Mouse (Mus musculus) macrophage (primary cell): Measurements from ENCODE around the gene Gfpt2. TPM values are rescaled to one million over a fixed set of nuclear protein-coding genes. Genes with fewer than 3 reads are reported as not detected.
"Not testable (repeated sequence)": the region's sequence is repeated elsewhere in the genome, so short reads cannot be mapped to it uniquely, and the experiment has no call there.

Experiments
- H3K27ac ChIP-seq: fragments of 350-480 bp; formaldehyde crosslinking; 2 replicates; pipeline ENCODE4 v1.9.0; 2021
- H3K36me3 ChIP-seq: fragments of 350-480 bp; formaldehyde crosslinking; 2 replicates; pipeline ENCODE4 v1.9.0; 2021; ENCODE audit errors: inconsistent target
- H3K4me3 ChIP-seq: fragments of 350-480 bp; formaldehyde crosslinking; 2 replicates; pipeline ENCODE4 v1.9.0; 2021; ENCODE audit errors: inconsistent target
- H3K79me2 ChIP-seq: fragments of 350-480 bp; formaldehyde crosslinking; 2 replicates; pipeline ENCODE4 v1.9.0; 2021; ENCODE audit errors: inconsistent target
- WGBS: methylation state at CpG from one replicate; pipeline ENCODE4 v1.1.7; 2026; ENCODE audit warnings: inconsistent platforms; ENCODE audit not compliant: missing documents; 5-methylcytosine and 5-hydroxymethylcytosine counted together
- polyA plus RNA-seq: library from polyadenylated mRNA; stranded (reverse); fragments of 250-400 nt; gene quantifications from 3 replicates; pipeline ENCODE4 v1.2.4, GENCODE M21; 2018; ENCODE audit warnings: inconsistent platforms

Gfpt2 gene
- polyA plus RNA-seq, 1 experiment from 2014 or later = not detected

GRCm38 (mm10) chr11:49770676-49771550 lies 23.1 kb upstream of the Gfpt2 start:
- Histone ChIP-seq H3K27ac (no peak overlapping the region), H3K36me3 (no peaks in the 10 kb centered on the region), H3K4me3 (no peak overlapping the region), H3K79me2 (no peaks in the 10 kb centered on the region)
- WGBS = 76% methylated on average over 9 of the region's 9 CpGs

- H3K27ac ChIP-seq = no peak overlapping the region
- WGBS = 18% methylated on average over 5 of the region's 5 CpGs
- H3K36me3 ChIP-seq = no peaks in the 10 kb centered on the region
- H3K79me2 ChIP-seq = no peaks in the 10 kb centered on the region
- H3K4me3 ChIP-seq = no peak overlapping the region
Observed at GRCm38 (mm10) chr11:49772251-49772650, 21.7 kb upstream of the Gfpt2 start.

- WGBS = 93% methylated on average over 4 of the region's 4 CpGs
- no peaks in the 10 kb centered on the region for H3K79me2 ChIP-seq
- no peak overlapping the region for H3K27ac ChIP-seq
- no peak overlapping the region for H3K4me3 ChIP-seq
- H3K36me3 ChIP-seq = no peaks in the 10 kb centered on the region
Observed at GRCm38 (mm10) chr11:49774894-49775293, 19.1 kb upstream of the Gfpt2 start.

- 95% methylated on average over 6 of the region's 6 CpGs for WGBS
- Histone ChIP-seq H3K27ac (no peak overlapping the region), H3K79me2 (no peaks in the 10 kb centered on the region), H3K36me3 (no peaks in the 10 kb centered on the region), H3K4me3 (no peak overlapping the region)
Observed at GRCm38 (mm10) chr11:49778844-49779243, 15.1 kb upstream of the Gfpt2 start.

- Histone ChIP-seq H3K79me2 (no peaks in the 10 kb centered on the region), H3K27ac (no peak overlapping the region), H3K4me3 (no peak overlapping the region), H3K36me3 (no peaks in the 10 kb centered on the region)
- WGBS = 94% methylated on average over 4 of the region's 4 CpGs
Observed at GRCm38 (mm10) chr11:49780161-49780817, 13.7 kb upstream of the Gfpt2 start.

DNA sequence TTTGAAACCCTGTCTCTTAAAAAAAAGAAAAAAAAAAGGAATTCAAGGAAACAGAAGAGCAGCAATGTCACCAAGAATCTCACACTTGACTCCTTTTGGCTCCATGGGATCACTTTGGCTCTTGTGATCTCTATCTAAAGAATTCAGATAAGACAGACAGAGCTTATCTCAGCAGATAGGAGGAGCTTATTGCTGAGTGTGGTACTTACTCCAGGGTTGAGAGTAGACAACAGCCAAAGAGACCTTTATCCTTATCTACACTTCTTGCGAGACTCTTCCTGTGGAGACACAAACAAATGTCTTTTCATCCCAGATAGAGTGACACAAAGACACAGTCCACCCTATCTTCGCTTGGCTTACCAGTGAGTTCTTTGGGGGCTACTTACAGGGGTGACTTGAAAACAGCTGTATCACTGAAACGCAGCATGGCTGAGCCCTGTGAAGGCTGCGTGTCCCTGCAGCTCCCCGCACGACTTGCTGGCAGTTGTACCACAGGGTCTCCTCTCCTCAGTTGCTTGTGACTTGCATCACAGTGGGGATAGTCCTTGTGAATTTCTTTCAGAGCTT lies 12.1 kb upstream of the Gfpt2 start:
- Histone ChIP-seq H3K79me2 (no peaks in the 10 kb centered on the region), H3K36me3 (no peaks in the 10 kb centered on the region), H3K4me3 (no peak overlapping the region), H3K27ac (no peak overlapping the region)
- WGBS = 91% methylated on average over 6 of the region's 6 CpGs

DNA sequence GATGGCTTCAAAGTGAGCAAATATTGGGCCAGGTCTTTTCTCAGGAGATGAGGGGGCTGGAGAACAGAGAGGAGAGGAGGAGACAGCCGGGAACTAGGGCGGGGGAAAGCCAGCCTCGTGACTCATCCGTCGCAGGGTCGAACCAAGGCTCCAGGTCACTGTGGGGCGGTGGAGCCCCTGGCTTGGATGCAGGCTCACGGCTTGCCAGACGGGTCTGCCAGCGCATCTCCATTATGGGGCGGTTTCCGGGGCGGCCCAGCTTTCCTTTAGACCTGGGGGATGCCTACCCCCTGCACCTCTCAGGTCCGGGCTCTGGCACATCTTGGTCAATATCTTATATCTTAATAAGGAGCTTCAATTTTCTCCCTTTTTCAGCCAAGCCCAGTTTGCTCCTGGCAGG lies 847 bp upstream of the Gfpt2 start:
- Histone ChIP-seq H3K4me3 (no peak overlapping the region), H3K79me2 (no peaks in the 10 kb centered on the region), H3K27ac (no peak overlapping the region), H3K36me3 (no peaks in the 10 kb centered on the region)
- WGBS = 77% methylated on average over 14 of the region's 14 CpGs

DNA sequence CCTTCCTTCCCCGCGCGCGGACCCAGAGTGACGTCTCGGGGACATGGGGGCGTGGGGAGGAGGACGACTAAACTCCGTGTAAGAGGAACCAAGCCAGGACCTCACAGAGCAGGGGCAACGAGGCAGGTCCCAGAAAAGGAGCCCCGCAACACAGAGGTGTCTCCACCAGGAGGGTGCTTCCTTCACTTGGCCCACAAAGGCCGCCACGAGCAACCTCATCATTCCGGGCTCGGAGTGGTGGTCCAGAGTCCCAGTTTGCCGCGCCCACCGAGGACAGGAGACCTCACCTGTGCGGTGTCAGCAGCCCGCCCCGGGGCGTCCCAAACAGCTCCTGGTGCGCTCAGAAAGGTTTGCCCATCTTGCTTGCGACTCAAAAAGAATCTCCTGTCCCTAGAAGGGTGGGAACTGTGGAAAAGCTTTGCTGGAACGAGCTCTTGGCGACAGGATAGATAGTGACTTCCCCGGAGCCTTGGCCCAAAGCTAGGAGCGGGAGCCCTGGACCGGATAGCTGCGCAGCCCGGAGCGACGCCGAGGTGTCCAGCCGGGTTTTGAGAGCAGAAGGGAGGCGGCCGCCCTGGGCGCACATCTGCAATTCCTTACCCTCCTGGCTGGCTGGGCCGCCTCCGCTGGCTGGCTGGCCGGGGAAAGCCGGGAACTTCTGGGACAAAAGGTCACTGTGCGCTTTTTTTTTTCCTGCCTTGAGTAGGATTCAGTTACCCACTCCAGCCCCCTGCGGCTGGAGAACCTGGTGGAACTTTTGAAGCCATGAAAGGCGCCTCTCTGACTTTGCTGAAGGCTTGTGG lies 565 bp downstream of the Gfpt2 start:
- 12% methylated on average over 41 of the region's 45 CpGs for WGBS
- Histone ChIP-seq H3K79me2 (no peaks in the 10 kb centered on the region), H3K36me3 (no peaks in the 10 kb centered on the region), H3K4me3 (no peak overlapping the region), H3K27ac (no peak overlapping the region)

DNA sequence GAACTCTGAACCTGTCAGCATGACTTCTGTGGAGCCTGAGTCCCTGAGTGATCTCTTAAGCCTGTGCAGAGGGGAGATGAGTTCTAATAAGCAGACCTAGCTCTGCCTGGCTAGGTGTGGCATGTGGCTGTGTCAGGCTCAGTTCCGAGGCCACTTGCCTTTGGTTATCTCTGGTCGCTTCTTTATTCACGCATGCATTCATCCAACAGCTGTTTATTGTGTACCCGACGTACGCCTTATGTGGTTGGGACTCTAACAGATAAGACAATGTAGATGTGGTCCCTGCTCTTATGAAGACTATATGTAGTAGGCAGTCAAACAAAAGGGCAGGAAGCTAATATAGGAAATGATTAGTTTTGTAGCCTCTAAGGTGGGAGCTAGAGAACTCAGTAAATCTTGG lies 5.0 kb downstream of the Gfpt2 start:
- 93% methylated on average over 6 of the region's 6 CpGs for WGBS
- Histone ChIP-seq H3K4me3 (no peak overlapping the region), H3K27ac (no peak overlapping the region), H3K36me3 (no peaks in the 10 kb centered on the region), H3K79me2 (no peaks in the 10 kb centered on the region)

DNA sequence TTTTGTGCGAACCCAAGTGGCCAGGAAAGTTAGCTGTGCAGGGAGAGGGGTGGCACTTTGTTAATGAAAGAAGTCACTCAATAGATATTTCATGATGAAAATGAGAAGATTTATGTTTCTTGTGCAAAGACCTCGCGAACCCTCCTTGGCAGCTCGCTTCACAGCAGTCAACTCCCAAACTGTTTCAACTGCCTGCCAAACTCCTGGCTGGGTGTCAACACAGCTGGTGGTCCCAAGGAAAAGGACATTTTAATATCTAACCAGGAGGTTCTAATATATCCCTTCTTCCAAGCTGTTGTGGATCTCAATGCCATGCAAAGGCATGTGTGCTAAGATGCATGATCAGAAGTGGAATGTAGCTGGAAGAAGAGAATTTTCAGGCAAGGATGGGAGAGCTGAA lies 7.5 kb downstream of the Gfpt2 start:
- H3K4me3 ChIP-seq = no peak overlapping the region
- no peak overlapping the region for H3K27ac ChIP-seq
- WGBS = 97% methylated on average over 4 of the region's 4 CpGs
- no peaks in the 10 kb centered on the region for H3K36me3 ChIP-seq
- H3K79me2 ChIP-seq = no peaks in the 10 kb centered on the region

- Histone ChIP-seq H3K36me3 (no peaks in the 10 kb centered on the region), H3K4me3 (no peak overlapping the region), H3K79me2 (no peaks in the 10 kb centered on the region), H3K27ac (no peak overlapping the region)
- WGBS = 96% methylated on average over 4 of the region's 4 CpGs
Observed at GRCm38 (mm10) chr11:49803801-49804200, 9.8 kb downstream of the Gfpt2 start.

DNA sequence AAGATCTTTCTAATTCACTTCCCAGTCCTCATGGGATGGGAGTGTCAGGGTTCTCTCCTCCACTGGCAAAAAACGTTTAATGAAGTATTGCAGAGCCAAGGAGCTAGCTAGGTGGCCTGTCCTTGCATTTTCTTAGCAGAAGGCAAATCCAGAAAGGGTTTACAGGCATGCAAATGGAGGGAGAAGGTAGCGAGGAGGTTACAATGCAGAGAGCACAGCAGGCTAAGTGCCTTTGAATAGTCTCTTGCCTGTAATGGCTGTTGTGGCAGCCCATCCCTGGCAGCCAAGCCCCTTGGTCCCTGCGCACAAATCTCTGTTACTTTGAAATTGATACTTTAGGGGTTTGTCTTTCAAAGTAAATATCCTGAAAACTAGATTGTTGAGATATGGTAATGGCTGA lies 12.2 kb downstream of the Gfpt2 start:
- Histone ChIP-seq H3K36me3 (no peaks in the 10 kb centered on the region), H3K27ac (no peak overlapping the region)
- WGBS = 76% methylated on average over 3 of the region's 3 CpGs

GRCm38 (mm10) chr11:49808946-49809345 lies 15.0 kb downstream of the Gfpt2 start:
- Histone ChIP-seq H3K4me3 (no peak overlapping the region), H3K36me3 (no peaks in the 10 kb centered on the region), H3K27ac (no peak overlapping the region), H3K79me2 (no peaks in the 10 kb centered on the region)
- WGBS = 97% methylated on average over 9 of the region's 9 CpGs

More for the DNA sequence above, 12.2 kb downstream of the Gfpt2 start:
- H3K4me3 ChIP-seq = no peak overlapping the region
- no peaks in the 10 kb centered on the region for H3K79me2 ChIP-seq

GRCm38 (mm10) chr11:49810696-49811095 lies 16.7 kb downstream of the Gfpt2 start:
- H3K4me3 ChIP-seq, H3K79me2 ChIP-seq, H3K36me3 ChIP-seq, H3K27ac ChIP-seq: not testable (repeated sequence)
- 75% methylated on average over 7 of the region's 7 CpGs for WGBS
